Mouse (Mus musculus) ES-E14 (cell line): ENCODE measurements around the gene Nek6.

Source experiments
- HCFC1 ChIP-seq: IDR thresholded peaks from 2 replicates; pipeline ENCODE4 v1.6.1; 2012; ENCODE audit warnings: low read length, inconsistent platforms, borderline replicate concordance; ENCODE audit not compliant: insufficient read depth
- ZC3H11A ChIP-seq: IDR thresholded peaks from 2 replicates; pipeline ENCODE4 v1.6.1; 2012; ENCODE audit warnings: low read depth, mild to moderate bottlenecking, inconsistent platforms, low read length, borderline replicate concordance

DNA sequence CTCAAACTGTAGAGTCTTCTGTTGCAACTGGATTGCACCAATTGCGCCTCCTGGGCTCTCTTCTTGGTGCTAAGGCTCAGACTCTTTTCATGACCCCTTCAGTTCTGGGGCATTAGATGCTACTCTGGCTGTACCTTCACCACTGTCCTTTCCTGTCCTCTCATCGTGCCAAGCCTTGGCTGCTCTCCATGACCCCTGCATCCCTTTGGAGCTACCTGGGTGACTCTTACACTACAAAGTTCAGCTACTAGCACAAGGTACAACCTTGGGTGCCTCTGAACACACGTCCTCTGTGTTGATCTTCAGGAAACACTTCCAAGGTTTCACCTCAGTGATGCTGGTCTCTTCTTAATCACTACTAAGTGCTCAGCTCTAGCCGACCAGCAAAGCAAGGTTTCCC, 51.2 kb downstream of the Nek6 start:
- TF ChIP-seq ZC3H11A (no peak), HCFC1 (no peak)
